Mouse (Mus musculus): ENCODE measurements at regions not wholly inside any gene's neighbourhood (a gene's known extent, or its start where the extent isn't known, plus 50 kb on each side); places are given as distances from the start of the nearest gene placed in this dataset.

GRCm38 (mm10) chr10:108060554-108060953 is 101.4 kb upstream of the Ppp1r12a start:
- TF ChIP-seq ZC3H11A (IDR thresholded peaks at IDR 0.05; ENCODE audit: borderline replicate concordance, low read depth, low read length) = no peak
- no peak for TF ChIP-seq CHD2 (IDR thresholded peaks at IDR 0.05; ENCODE audit: low read depth, low read length)
- TF ChIP-seq MAFK (IDR thresholded peaks at IDR 0.05; ENCODE audit: insufficient read depth, low read depth, low read length) = no peak
- TF ChIP-seq HCFC1 (IDR thresholded peaks at IDR 0.05; ENCODE audit: borderline replicate concordance, insufficient read depth, low read length) = no peak
- no peak for TF ChIP-seq ZNF384 (IDR thresholded peaks at IDR 0.05; ENCODE audit: low read depth, low read length)

Measured in ES-E14 (cell line).